In the genomic region with DNA sequence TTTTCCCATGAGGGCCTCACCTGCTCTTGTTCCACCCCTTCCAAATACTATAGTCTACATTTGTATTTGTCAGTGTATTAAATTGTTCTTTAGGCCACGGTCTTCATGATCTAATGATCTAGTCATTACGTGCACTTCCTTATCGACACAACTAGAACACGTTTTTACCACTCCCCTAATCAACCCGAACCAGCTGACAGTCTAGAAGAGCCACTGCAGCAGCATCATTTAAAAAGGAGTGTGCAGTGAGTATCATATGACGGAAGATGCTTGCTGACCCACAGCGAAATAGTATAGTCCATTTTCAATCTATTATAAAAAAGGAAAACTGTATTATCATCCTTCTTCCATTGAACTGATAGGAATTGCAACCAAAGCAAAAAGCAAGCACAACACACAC, we compare ENCODE assay signal across 35 mouse cellular contexts.
"Had no signal": no experiment of that assay in that cellular context is flagged by ENCODE, and none has a peak within 500 bp of the region (broad histone marks: within the 10 kb centered on the region; RNA-seq: fewer than 3 reads in every experiment).

No protein-coding gene starts in this region.

- H3K4me1 ChIP-seq: heart, embryonic 10.5 days; heart, embryonic 12.5 days; heart, embryonic 15.5 days; hindbrain, embryonic 10.5 days; hindbrain, embryonic 12.5 days; hindbrain, embryonic 13.5 days; hindbrain, embryonic 15.5 days; intestine, embryonic 15.5 days; kidney, embryonic 15.5 days had no signal

- H3K36me3 ChIP-seq: heart, embryonic 10.5 days; heart, embryonic 12.5 days; heart, embryonic 13.5 days; heart, embryonic 15.5 days; hindbrain, embryonic 10.5 days; hindbrain, embryonic 12.5 days; hindbrain, embryonic 13.5 days; hindbrain, embryonic 15.5 days; intestine, embryonic 15.5 days; kidney, embryonic 15.5 days had no signal

- H3K9ac ChIP-seq: heart, embryonic 12.5 days; heart, embryonic 13.5 days; heart, embryonic 15.5 days; hindbrain, embryonic 12.5 days; hindbrain, embryonic 13.5 days; hindbrain, embryonic 14.5 days; hindbrain, embryonic 15.5 days; intestine, embryonic 15.5 days; kidney, embryonic 15.5 days had no signal

- H3K4me3 ChIP-seq: heart, embryonic 10.5 days; heart, embryonic 12.5 days; heart, embryonic 13.5 days; heart, embryonic 15.5 days; hindbrain, embryonic 10.5 days; hindbrain, embryonic 12.5 days; hindbrain, embryonic 13.5 days; hindbrain, embryonic 15.5 days; intestine, embryonic 15.5 days; kidney, embryonic 15.5 days; layer of hippocampus, adult 2 months had no signal

- H3K27ac ChIP-seq: heart, embryonic 10.5 days; heart, embryonic 13.5 days; heart, embryonic 15.5 days; hindbrain, embryonic 10.5 days; hindbrain, embryonic 12.5 days; hindbrain, embryonic 13.5 days; hindbrain, embryonic 14.5 days; hindbrain, embryonic 15.5 days; hindbrain, postnatal 0 days; intestine, embryonic 15.5 days; kidney, embryonic 15.5 days; kidney, postnatal 0 days; layer of hippocampus, adult 2 months had no signal

- H3K9me3 ChIP-seq: heart, embryonic 10.5 days; heart, embryonic 12.5 days; heart, embryonic 13.5 days; heart, embryonic 15.5 days; hindbrain, embryonic 10.5 days; hindbrain, embryonic 12.5 days; hindbrain, embryonic 13.5 days; hindbrain, embryonic 15.5 days; intestine, embryonic 15.5 days; kidney, embryonic 15.5 days had no signal

- H3K27me3 ChIP-seq: heart, embryonic 12.5 days; heart, embryonic 13.5 days; heart, embryonic 15.5 days; hindbrain, embryonic 12.5 days; hindbrain, embryonic 13.5 days; hindbrain, embryonic 15.5 days; intestine, embryonic 15.5 days; kidney, embryonic 15.5 days had no signal

- ATAC-seq: hindbrain, embryonic 16.5 days; hindbrain, postnatal 0 days; inflammation-experienced regulatory T-cells, adult 6 months; intestine, embryonic 15.5 days; intestine, embryonic 16.5 days; intestine, postnatal 0 days had no signal

- DNase-seq: heart, postnatal 10 days; heart, postnatal 14 days; heart, postnatal 36 days; heart, postnatal 4 days; kidney, adult 11 months; kidney, adult 18-20 months; kidney, adult 2 months; kidney, adult 8-10 months; kidney, adult 9 months; kidney, postnatal 10 days; kidney, postnatal 14 days; kidney, postnatal 25 days; kidney, postnatal 36 days; kidney, postnatal 4 days; layer of hippocampus, adult 9-11 months; layer of hippocampus, postnatal 36 days had no signal

- H3K4me2 ChIP-seq: heart, embryonic 11.5 days; heart, embryonic 12.5 days; heart, embryonic 13.5 days; heart, embryonic 15.5 days; hindbrain, embryonic 12.5 days; hindbrain, embryonic 13.5 days; hindbrain, embryonic 14.5 days; hindbrain, embryonic 15.5 days; intestine, embryonic 15.5 days; kidney, embryonic 15.5 days had no signal
